Mouse (Mus musculus) E14TG2a.4 (cell line): ENCODE measurements around the gene Map2k2.

ENCODE experiments used
- CTCF ChIP-seq: conservative IDR thresholded peaks from 2 replicates; pipeline ENCODE4 v1.5.1; 2014; ENCODE audit warnings: low read length
- NANOG ChIP-seq: IDR thresholded peaks from 2 replicates; pipeline ENCODE4 v1.6.1; 2014; ENCODE audit warnings: borderline replicate concordance, low read length, mixed read lengths
- POU5F1 ChIP-seq: IDR thresholded peaks from 2 replicates; pipeline ENCODE4 v1.6.1; 2014; ENCODE audit warnings: low read length, borderline replicate concordance

DNA sequence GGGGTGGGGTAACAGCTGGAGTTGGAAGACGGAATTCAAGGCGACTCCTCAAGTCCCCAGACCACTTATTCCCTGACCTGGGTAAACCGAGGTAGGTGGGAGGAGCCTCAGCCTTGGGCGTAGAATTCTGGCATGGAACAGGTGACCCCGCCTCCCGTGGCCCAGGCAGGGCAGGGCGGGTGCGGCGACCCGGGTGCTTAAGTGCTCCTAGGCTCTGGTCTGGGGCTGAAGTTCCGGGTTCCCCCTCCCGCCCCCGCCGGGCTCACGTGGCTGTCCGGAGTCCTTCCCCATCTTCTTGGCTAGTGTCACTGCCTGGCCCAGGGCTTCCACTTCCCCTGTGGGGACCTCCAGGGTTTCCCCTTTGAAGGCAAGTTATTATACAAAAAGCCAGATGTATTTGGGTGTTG is 28.5 kb downstream of the Map2k2 start:
- TF ChIP-seq CTCF: no peak
- TF ChIP-seq NANOG: no peak
- no peak for TF ChIP-seq POU5F1
